Mouse (Mus musculus) embryonic fibroblast, embryonic 13.5 days (primary cell): ENCODE results near the gene Cd99l2.

Experiments used
- CTCF ChIP-seq: IDR thresholded peaks from 2 replicates; pipeline ENCODE4 v1.5.1; 2011; ENCODE audit warnings: mild to moderate bottlenecking, control low read depth, low read length, moderate library complexity, borderline replicate concordance; ENCODE audit not compliant: insufficient read depth
- POLR2A ChIP-seq: IDR thresholded peaks from 2 replicates; pipeline ENCODE4 v1.6.1; 2011; ENCODE audit warnings: low read depth, mild to moderate bottlenecking, control low read depth, low read length, moderate library complexity

DNA sequence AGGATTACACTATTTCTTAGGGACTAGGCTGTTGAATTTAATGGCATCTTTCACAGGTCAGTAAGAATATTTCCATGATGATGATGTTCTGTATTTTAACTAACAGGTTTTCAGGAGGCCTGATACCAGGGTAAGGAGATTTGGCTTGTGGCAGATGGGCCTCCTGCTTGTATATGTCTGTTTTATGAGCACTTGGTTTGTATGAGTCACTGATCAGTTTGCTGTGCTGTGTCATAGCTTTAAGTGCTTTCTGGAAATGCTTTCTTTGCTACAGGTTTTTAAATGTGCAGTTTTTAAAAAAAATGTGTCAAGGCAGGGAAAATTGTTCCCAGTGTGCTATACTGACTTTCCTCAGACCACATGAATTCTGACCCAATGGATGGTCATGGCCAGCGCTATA lies 115.9 kb downstream of the Cd99l2 start:
- no peak for TF ChIP-seq CTCF
- TF ChIP-seq POLR2A: no peak
